ENCODE assay signal across 14 mouse cellular contexts in the genomic region with DNA sequence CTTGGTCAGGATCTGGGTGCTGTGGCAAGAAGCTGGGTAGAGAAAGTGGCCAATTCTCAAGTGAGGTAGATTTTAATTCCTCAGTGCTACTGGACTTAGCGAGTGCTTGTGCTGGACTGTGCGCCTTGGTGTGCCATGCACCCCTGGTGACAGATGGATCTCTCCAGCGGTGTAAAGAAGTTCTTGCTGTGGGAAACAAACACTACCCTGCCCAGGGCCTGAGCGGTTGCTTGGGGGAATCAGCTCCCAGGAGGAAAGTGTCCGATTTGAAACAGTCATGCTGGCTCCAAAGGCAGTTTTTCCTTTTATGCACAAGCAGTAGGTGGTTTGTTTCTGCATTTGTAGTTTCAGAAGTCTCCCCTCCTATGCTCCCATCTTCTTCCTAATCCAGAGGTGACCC. TPM values are rescaled to one million over a fixed set of nuclear protein-coding genes. Genes with fewer than 3 reads are reported as not detected.
DNase-seq lines count a peak whose midpoint lies in the region; ATAC-seq and TF ChIP-seq lines count a peak whose summit lies in the region.
"Had no signal": no experiment of that assay in that cellular context is flagged by ENCODE, and none has a peak within 500 bp of the region (broad histone marks: within the 10 kb centered on the region; RNA-seq: fewer than 3 reads in every experiment).

No protein-coding gene starts in this region.

- intact Hi-C loops in heart, postnatal 14 days (cut with DNase I) = loop anchor here (2.0 to 5.0 kb wide), 3 partner anchors 46 to 89 kb away; no protein-coding TSS in a partner anchor

- ATAC-seq in heart, embryonic 14.5 days (ENCODE audit: insufficient number of reproducible peaks, insufficient read depth, low FRiP score, low read depth) = no peak
- no peak for ATAC-seq in megakaryocyte, adult 5-6 weeks (ENCODE audit: poor library complexity, severe bottlenecking)
- no peak for ATAC-seq in stomach, embryonic 15.5 days (ENCODE audit: insufficient read depth, low FRiP score, low read depth)
- ATAC-seq: midbrain, embryonic 13.5 days had no signal

- no peak for TF ChIP-seq POLR2A in cerebellum, adult 2 months (IDR thresholded peaks at IDR 0.05; ENCODE audit: borderline replicate concordance, insufficient read depth, low read length)

- no peaks in the 10 kb centered on the region for H3K9me3 ChIP-seq in heart, embryonic 14.5 days (ENCODE audit: control insufficient read depth, low read length)
- H3K9me3 ChIP-seq in megakaryocyte, embryonic 14.5 days = no peaks in the 10 kb centered on the region
- no peaks in the 10 kb centered on the region for H3K9me3 ChIP-seq in stomach, embryonic 15.5 days
- H3K9me3 ChIP-seq: forebrain, embryonic 12.5 days; liver, embryonic 13.5 days; midbrain, embryonic 13.5 days had no signal

- DNase-seq in cerebellum, adult 2 months = peak in 1 of 2 experiments; percentile 47
- no peak for DNase-seq in cerebellum, postnatal 10 days
- DNase-seq in heart, postnatal 14 days = no peak
- no peak for DNase-seq in thymus, postnatal 14 days
- DNase-seq: adrenal gland, postnatal 14 days; layer of hippocampus, adult 9-11 months; liver, embryonic 13.5 days; right cerebral cortex, adult 18-20 months had no signal

- WGBS in cerebellum, adult 2 months = 22% methylated on average over 5 of the region's 5 CpGs
- WGBS in heart, embryonic 14.5 days = 41% methylated on average over 5 of the region's 5 CpGs
- WGBS in stomach, embryonic 15.5 days = 56% methylated on average over 5 of the region's 5 CpGs

- peak overlapping the region; percentile 99 for H3K9ac ChIP-seq in heart, embryonic 14.5 days (ENCODE audit: low read length)
- H3K9ac ChIP-seq in stomach, embryonic 15.5 days = no peak overlapping the region
- H3K9ac ChIP-seq: forebrain, embryonic 12.5 days; liver, embryonic 13.5 days had no signal

- peak overlapping the region; percentile 9 for H3K4me3 ChIP-seq in cerebellum, adult 2 months (replicated peaks; ENCODE audit: insufficient read depth, low read depth, low read length)
- peak overlapping the region in 1 of 2 experiments; percentile 82; a peak in 1 of 4 replicates for H3K4me3 ChIP-seq in heart, embryonic 14.5 days (ENCODE audit: control insufficient read depth in 1 of 2, insufficient read depth in 1 of 2, low read depth in 1 of 2, low read length in 2 of 2)
- peak overlapping the region; percentile 98 for H3K4me3 ChIP-seq in megakaryocyte, embryonic 14.5 days (replicated peaks)
- no peak overlapping the region for H3K4me3 ChIP-seq in stomach, embryonic 15.5 days (replicated peaks)
- H3K4me3 ChIP-seq: forebrain, embryonic 12.5 days; liver, embryonic 13.5 days; midbrain, embryonic 13.5 days had no signal

- TF ChIP-seq CTCF in cerebellum, adult 2 months (IDR thresholded peaks at IDR 0.05; ENCODE audit: borderline replicate concordance, insufficient read depth, low read depth, low read length) = no peak

- no peaks in the 10 kb centered on the region for H3K36me3 ChIP-seq in heart, embryonic 14.5 days (ENCODE audit: control insufficient read depth, insufficient read depth, low read length)
- peaks cover 56% of the 10 kb centered on the region for H3K36me3 ChIP-seq in megakaryocyte, embryonic 14.5 days (replicated peaks; ENCODE audit: low read length)
- H3K36me3 ChIP-seq in stomach, embryonic 15.5 days = no peaks in the 10 kb centered on the region
- H3K36me3 ChIP-seq: forebrain, embryonic 12.5 days; liver, embryonic 13.5 days; midbrain, embryonic 13.5 days had no signal

- H3K27me3 ChIP-seq in cerebellum, adult 2 months (ENCODE audit: control insufficient read depth, insufficient read depth, low read length) = no peaks in the 10 kb centered on the region
- no peaks in the 10 kb centered on the region for H3K27me3 ChIP-seq in heart, embryonic 14.5 days (ENCODE audit: control insufficient read depth, insufficient read depth, low read length)
- H3K27me3 ChIP-seq in megakaryocyte, embryonic 14.5 days (replicated peaks) = no peaks in the 10 kb centered on the region
- H3K27me3 ChIP-seq in stomach, embryonic 15.5 days (replicated peaks) = no peaks in the 10 kb centered on the region
- H3K27me3 ChIP-seq: forebrain, embryonic 12.5 days; liver, embryonic 13.5 days; midbrain, embryonic 13.5 days had no signal

- peak overlapping the region; percentile 83 for H3K4me2 ChIP-seq in heart, embryonic 14.5 days (ENCODE audit: low read length)
- peak overlapping the region; percentile 83 for H3K4me2 ChIP-seq in stomach, embryonic 15.5 days
- H3K4me2 ChIP-seq: forebrain, embryonic 12.5 days; liver, embryonic 13.5 days; midbrain, embryonic 13.5 days had no signal

- peak overlapping the region; percentile 54 for H3K27ac ChIP-seq in cerebellum, adult 2 months (ENCODE audit: insufficient read depth, low read length)
- peak overlapping the region in 1 of 2 experiments; percentile 58; a peak in 1 of 4 replicates for H3K27ac ChIP-seq in heart, embryonic 14.5 days (replicated peaks in 1 of 2; ENCODE audit: control insufficient read depth in 1 of 2, insufficient read depth in 1 of 2, low read depth in 2 of 2, low read length in 2 of 2)
- no peak overlapping the region for H3K27ac ChIP-seq in stomach, embryonic 15.5 days
- H3K27ac ChIP-seq: forebrain, embryonic 12.5 days; liver, embryonic 13.5 days; midbrain, embryonic 13.5 days had no signal

- peaks cover 45% of the 10 kb centered on the region for H3K4me1 ChIP-seq in cerebellum, adult 2 months (ENCODE audit: control insufficient read depth, insufficient read depth, low read length)
- H3K4me1 ChIP-seq in heart, embryonic 14.5 days (ENCODE audit: control insufficient read depth in 2 of 2, insufficient read depth in 2 of 2, low read length in 2 of 2) = peaks cover 25 to 60% of the 10 kb centered on the region in 2 experiments
- peaks cover 84% of the 10 kb centered on the region for H3K4me1 ChIP-seq in megakaryocyte, embryonic 14.5 days
- peaks cover 43% of the 10 kb centered on the region for H3K4me1 ChIP-seq in stomach, embryonic 15.5 days

RNA-seq across cellular contexts. Expression of gene Inpp5a, which starts 2.8 kb away (rescaled TPM):
- 164 and 181 TPM in 2 replicates for polyA plus RNA-seq in cerebellum, adult 2 months (2012; rRNA removed)
- polyA plus RNA-seq in heart, embryonic 14.5 days (2014; fragmentation: Nextera tagmentation; extraction: Ambion mirVana) = 89.9 and 93.9 TPM in 2 replicates
- 100 to 1,000 TPM; 201 to 215 TPM for total RNA-seq in heart, postnatal 14 days (2021)
- 95.0 and 304 TPM in 2 replicates for polyA plus RNA-seq in megakaryocyte, embryonic 14.5 days (2012; ENCODE audit: insufficient read depth, low replicate concordance)
- total RNA-seq in megakaryocyte, adult 5-6 weeks (2015) = 11.4 and 11.9 TPM in 2 replicates
- 7.6 and 10.5 TPM in 2 replicates for total RNA-seq in megakaryocyte, adult 5-6 weeks (2017)
- 35.0 and 35.7 TPM in 2 replicates for polyA plus RNA-seq in stomach, embryonic 15.5 days (2015; fragmentation: Nextera tagmentation; extraction: Ambion mirVana)
